Mouse (Mus musculus) activated CD4-positive, CD25-positive, alpha-beta regulatory T cell, adult 4 months (primary cell): ENCODE measurements around the gene Gm4763. TPM values are rescaled to one million over a fixed set of nuclear protein-coding genes. Genes with fewer than 3 reads are reported as not detected.
"Not testable (repeated sequence)": the region's sequence is repeated elsewhere in the genome, so short reads cannot be mapped to it uniquely, and the experiment has no call there.

ENCODE experiments used
- ATAC-seq: one replicate; pipeline ENCODE4 v1.8.0; 2017
- polyA plus RNA-seq, 2 experiments: library from polyadenylated mRNA; unstranded; fragments of 100-300 nt; shearing (Covaris generic); gene quantifications; one replicate each; pipeline ENCODE4 v1.2.1; 2017

Gm4763 gene
- polyA plus RNA-seq: not detected

DNA sequence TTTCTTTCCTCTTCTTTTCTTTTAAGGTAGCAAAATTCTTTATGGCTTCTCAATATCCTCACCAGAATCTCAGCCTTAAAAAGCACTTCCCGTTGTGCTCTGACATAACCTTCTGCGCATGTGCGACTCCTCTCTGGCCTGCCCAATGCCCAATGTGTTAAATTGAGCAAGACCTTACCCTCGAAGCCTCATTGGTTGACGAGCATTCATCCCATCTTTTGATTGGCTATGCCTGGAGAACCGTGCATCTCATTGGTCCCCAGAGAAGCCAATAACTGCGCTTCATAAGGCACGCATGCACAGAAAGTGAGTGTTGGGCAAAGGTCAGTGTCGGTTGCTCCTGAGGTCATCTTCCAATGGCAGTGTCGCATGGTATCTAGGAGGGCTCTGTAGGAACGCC, at the start of gene Gm4763:
Gene Gm4763 (minus strand): TSS at position 101 of the 400 bp plus-strand sequence.
- ATAC-seq: not testable (repeated sequence)

DNA sequence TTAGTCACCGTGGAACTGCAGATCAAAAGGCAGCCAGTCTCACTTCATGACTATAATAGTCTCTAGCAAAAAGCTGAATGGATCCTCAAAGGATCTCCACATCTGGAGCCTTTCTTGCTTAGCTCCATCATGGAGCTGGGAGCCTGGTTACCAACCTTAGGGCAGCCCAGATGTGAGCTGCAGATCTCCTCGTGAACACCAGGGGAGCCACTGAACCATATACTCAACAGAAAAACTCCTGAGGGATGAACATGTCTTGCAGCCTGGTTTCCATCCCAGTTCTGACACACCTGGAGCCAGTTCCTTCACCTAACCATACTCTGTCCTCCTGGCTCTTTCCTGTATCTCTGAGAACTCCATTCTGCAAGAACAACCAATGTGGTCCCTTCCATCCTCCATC, 49.4 kb upstream of the Gm4763 start:
- ATAC-seq: no peak

DNA sequence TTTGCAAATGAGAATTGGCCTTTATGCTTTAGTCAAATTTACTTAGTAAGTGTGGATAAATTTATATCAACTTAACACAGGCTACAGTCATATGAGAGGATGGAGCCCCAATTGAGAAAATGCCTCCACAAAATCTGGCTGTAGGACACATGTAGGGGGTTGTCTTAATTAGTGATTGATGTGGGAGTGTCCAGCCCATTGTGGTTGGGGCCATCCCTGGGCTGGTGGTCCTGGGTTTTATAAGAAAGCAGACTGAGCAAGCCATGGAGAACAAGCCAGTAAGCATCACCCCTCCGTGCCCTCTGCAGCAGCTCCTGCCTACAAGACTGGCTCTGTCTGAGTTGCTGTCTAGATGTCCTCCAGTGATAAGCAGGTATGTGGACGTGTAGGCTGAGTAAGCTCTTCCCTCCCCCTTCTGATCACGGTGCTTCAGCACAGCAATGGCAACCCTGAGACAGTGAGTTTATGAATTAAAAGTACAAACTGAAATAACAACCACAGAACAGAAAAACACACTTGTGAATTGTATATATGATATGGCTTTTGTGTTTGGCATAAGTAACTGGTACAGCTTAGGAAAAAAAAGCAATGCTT, 47.3 kb upstream of the Gm4763 start:
- ATAC-seq: no peak

DNA sequence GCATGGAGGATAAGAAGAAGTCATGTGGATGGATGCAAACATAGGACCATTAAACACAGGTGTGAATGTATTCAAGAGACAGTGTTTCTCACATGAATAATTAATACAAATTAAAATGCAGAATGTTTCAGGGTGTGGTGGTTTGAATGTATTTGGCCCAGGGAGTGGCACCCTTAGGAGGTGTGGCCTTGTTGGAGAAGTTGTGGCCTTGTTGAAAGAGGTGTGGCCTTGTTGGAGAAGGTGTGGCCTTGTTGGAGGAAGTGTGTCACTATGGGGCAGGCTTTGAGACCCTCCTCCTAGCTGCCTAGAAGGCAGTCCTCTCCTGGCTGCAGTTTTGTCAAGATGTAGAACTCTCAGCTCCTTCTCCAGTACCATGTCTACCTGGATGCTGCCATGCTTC, 44.7 kb upstream of the Gm4763 start:
- ATAC-seq: no peak

DNA sequence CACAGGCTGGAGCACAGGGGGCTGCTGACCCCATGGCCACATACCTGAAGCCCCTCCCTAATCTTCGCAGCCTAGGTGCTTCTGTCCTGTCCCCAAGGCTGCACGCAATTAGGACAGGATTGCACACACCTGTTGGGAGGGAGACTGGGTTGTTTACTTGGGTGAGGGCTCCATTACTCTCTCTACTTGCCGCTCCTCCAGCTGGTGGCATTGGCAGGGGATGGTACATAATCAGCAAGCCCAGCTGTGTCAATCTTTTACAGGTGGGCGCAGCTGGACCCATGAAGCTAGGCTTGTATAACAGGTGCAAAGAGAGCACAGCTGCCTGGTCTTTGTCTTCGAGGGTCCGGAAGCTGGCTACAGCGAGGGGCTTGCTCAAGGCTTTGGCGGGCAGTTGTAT, 35.9 kb upstream of the Gm4763 start:
- no peak for ATAC-seq

DNA sequence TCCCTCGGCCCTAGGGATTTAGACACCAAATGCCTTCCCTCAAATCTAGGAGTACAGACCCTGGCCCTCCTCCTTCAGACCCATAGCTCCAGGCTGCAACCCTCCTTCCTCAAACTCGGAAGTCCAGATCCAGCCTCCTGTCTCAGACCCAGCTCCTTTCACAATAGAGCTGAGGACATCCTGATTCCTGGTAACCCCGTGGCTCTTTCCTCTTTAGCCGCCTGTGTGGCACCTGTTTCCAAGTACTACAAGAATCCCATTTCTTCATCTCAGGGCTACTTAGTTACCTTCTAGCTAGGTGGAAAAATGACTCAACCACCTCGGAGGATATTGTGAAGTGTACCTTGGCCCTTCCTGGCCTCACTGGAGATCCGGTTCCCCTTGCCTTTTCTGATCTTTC, 34.5 kb upstream of the Gm4763 start:
- no peak for ATAC-seq

DNA sequence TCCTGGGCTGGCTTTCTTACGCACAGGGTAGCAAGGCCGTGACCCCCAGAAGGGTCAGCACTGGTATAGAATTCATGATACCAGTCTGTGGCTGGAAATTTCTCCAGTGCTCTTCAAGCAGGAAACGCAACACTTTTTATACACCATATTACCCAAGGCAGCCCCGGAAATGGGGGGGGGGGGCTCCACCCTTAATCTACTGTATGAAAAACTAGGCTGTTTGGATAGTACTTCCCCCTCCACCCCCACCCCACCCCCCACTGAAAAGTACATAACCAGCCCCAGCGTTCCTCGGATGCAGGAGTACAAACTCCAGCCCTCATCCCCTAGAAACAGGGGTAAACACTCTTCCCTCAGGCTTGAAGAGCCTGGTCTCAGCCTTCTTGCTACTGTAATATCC, 33.5 kb upstream of the Gm4763 start, which contains the start of gene Cd177:
Gene Cd177 (minus strand): TSS at position 101 of the 400 bp plus-strand sequence.
- no peak for ATAC-seq

DNA sequence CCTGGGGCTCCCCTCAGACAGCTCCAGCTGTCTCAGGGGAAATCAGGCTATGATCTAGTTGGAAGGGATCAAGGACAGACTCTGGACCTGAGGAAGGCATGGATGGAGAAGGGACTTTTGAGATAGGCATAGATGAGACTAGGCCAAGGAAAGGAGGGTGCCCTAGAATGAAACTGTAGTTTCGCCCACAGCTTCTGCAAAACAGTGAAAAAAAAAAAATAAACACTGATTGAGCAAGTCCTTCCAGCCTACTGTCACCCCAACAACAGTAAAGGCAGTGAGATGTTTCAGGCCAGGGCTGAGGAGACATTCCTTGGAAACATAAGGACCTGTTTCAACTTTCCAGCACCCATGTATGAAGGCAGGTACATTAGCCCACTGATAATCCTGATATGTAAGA, 31.8 kb upstream of the Gm4763 start:
- ATAC-seq: no peak

DNA sequence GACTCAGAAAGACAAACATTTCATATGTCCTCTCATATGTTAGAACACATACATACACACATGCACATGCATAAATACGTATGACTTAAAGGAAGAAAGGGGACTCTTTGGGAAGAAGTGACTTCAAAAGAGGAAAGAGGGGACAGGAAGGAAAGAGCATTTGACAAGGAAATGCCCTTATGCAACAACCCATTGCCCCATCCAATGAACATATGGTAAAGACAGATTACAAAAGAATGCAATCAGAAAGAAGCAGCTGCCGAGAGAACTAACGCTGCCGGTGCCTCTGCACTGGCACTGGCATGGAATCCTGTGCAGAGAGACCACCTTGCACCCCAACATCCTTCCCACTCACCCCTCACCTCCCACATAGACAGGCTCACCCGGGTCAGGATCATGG, 26.8 kb upstream of the Gm4763 start:
- ATAC-seq: no peak

DNA sequence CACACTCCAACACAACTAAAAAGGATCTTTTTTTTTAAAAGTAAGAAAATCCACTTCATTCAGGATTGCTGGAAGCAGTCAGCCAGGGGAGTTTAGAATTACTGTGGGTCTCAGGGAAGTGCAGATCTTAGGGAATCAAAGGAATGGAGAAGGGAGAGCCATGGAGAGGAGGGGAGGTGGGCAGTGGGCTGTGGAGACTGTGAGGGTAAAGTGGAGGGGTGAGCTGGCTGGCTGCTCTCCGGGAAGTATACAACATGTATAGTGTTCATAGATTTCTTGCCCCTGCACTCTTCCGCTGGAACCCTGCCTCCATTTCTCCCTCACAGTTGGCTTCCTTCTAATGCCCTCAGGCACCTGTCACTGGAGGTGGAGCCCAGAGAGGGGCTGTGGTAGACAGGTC, 24.9 kb upstream of the Gm4763 start:
- ATAC-seq: no peak

DNA sequence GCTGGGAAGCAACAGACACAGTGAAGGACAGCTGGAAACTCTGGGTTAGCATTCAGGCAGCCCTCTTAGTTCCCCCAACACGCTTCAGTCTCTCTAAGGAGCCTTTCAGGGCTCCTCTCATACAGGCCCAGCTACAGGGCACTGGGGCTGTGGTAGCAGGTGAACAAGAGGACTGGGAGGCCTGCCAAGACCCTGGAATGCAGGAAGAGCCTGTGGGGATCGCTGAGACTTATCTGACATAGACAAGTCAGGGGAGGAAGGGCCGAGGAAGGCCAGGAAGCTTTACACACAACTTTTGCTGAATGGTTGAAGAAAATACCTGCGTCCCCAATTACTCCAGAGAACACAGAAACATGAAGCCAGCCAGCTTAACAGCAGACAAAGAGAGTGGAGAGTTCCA, 24.0 kb upstream of the Gm4763 start:
- ATAC-seq: no peak

DNA sequence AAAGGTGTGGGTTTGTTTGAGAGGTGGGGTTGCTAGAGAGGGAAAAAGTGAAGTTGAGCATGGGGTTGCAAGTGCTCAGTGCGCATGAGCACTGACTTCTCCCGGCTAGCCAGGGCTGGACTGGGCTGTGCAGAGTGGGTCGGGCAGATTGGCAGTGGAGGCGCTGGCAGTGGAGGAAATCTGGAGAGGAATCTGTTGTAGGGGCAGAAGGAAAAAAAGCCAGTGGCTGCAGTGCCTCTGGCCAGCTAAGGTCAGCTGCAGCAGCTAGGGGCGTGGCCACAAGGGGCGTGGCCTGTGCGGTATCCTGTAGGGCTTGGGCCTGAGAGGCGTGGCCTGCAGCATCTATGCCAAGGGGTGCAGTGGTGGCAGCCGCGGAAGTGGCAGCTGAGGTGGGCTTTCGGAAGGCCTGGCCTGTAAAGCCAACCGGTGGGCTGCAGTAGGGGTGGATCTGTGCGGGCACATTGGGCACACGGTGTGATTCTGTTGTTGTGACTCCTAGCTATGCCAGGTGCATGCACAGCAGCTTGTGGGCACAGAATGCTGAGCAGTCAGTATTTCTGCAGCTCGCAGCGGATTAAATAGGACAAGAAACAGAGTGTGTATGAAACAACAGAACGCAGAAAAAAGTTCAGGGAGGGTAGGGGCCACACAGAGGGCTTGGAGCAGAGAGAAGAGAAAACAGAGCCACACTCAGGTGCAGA, 9.4 kb upstream of the Gm4763 start:
- no peak for ATAC-seq

DNA sequence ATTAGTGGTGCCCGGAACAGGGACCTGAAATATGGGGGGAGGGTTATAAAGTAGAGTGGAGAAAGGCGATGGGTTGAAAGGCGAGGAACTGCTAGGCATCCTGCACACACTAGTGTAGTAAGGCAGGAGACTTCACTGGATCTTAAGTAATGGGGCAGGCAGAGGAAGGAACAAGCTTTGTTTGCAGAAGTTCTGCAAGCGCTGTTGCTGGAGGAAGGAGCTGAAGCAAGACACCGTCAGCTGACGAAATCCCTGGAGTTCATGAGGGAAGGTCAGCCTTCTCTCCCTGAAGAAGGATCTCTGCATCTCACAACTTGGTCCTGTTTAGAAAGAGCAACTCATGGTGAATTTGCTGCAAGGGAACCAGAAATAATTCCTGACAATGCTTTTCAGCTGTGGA, 11.7 kb downstream of the Gm4763 start:
- ATAC-seq: no peak

DNA sequence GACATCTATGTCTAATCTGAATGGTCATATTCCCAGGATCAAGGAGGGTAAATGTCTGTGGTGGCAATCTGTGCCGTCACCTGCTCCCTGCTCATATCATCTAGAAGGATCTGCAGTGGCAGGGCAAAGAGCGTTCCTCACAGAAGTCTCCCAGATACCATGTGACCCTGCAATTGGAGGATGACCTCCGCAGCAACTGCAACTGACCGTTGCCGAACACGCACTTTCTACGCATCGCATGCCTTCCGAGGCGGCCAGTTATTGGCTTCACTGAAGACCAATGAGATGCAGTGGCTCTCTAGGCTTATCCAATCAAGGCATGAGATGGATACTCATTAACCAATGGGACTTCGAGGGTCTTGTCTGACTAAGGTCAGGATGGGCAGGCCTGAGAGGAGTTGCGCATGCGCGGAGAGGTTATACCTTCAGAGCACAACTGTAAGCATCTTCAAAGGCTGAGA, 17.8 kb downstream of the Gm4763 start, which contains the start of gene BC049730:
Gene BC049730 (plus strand): TSS at position 411 of the 461 bp plus-strand sequence.
- ATAC-seq: no peak

DNA sequence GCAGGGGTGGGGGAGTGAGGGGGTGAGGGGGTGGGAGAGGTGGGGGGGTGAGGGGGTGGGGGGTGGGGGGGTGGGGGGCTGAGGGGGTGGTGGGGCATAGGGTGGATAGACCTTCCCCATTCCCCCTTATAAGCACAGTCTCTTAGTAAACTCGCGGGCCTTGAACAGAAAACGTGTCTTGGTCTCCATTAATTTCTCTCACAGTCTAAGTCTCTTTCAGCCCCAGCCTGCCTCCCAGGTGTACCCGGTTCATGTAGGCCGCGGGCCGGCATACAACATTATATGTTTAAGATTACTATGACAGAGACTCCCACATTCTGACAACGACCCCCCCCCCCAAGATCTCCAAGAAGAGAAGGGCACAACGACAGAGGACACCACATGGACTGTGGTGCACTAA, 23.9 kb downstream of the Gm4763 start:
- ATAC-seq: not testable (repeated sequence)

DNA sequence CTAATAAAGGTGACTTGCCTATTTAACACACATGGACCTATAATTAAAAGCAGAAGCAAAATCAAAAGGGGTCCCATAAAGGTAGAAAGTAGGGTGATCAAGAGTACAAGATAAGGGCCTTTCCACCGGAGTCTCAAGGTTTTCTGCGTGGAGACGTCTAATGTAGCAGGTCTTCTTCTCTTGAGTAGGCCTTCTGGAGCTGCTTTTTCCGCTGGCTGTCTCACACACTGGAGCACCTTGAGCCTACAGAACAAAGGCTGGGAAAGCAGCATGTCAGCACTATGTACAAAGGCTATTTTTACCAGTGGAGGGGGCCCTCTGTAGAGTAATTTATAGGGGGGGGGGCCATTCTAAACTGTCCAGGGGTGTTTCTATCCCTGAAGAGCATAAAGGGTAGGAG, 28.8 kb downstream of the Gm4763 start:
- ATAC-seq: not testable (repeated sequence)

DNA sequence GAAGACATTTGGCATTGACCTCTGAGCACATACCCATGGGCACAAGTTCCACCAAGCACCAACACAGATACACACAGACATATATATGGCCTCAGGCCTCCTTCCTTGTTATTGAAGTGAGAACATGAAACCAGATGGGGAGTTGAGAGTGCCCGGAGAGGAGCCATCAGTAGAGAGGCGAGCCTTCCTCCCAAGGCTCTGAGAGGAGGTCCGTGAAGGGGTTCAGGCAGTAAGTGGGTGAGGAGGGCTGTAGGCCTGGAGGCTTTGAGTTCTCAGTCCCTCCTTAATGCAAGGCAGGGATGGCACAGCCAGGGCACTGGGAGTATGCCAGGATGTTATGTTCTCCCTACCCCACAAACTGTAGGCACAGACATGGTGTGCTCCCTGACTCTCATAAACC, 34.0 kb downstream of the Gm4763 start:
- not testable (repeated sequence) for ATAC-seq

DNA sequence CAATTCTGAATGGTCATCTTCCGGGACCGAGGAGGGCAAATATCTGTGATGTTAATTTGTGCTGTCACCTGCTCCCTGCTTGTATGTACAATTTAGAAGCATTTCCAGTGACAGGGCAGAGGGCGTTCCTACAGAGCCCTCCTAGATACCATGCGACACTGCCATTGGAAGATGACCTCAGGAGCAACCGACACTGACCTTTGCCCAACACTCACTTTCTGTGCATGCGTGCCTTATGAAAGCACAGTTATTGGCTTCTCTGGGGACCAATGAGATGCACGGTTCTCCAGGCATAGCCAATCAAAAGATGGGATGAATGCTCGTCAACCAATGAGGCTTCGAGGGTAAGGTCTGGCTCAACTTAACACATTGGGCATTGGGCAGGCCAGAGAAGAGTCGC, 39.2 kb downstream of the Gm4763 start:
- not testable (repeated sequence) for ATAC-seq

DNA sequence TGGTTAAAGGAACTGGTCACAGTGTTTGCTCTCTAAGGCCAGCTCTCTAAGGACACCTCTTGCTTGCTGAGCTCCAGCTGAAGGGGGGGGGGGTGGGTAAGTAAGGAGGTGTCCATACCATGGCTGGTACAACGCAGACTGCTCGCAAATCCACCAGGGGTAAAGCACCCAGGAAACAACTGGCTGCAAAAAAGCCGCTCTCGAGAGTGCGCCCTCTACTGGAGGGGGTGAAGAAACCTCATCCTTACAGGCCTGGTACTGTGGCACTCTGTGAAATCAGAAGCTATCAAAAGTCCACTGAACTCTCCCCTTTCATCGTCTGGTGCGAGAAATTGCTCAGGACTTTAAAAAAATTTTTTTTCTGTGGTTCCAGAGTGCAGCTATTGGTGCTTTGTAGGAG, 42.6 kb downstream of the Gm4763 start:
- not testable (repeated sequence) for ATAC-seq

DNA sequence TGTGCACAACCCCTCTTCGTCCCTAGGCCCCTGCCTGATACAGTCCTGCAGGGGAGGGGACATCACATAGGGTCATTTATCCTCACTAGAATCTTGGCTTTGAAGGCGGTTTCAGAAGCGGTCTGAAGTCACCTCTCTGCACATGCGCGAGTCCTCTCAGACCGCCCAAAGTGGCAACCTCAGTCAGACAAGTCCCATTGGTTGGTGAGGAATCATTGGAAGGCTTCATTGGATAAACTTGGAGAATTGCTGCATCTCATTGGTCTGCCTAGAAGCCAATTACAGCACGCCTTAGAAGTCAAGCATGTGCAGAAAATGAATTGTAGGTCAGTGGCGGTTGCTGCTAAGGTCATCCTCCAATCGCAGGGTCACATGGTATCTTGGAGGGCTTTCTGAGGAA, 50.1 kb downstream of the Gm4763 start, which contains the start of gene Tex101:
Gene Tex101 (minus strand): TSS at position 101 of the 400 bp plus-strand sequence.
- no peak for ATAC-seq

DNA sequence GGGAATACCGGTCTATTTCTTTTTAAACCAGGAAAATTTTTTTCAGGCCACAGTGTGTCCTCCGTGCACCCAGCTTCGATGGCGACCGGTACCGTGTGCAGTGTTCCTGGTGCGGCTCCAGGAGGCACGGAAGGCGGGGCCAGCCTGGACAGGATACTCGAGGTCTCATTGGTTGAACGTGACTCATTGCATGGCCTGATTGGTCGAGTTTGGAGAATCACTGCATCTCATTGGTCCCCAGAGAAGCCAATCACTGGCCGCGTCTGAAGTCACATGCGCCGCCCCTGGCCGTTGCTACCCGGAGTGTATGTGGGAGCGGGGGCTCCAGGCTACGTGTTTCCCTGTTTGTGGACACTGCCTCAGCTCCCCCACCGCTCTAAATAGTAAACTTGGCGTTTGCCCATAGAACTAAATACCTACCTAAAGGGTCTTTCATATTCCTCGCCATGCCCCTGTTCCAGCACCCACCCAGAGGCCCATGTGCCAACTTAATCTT, 54.7 kb downstream of the Gm4763 start:
- ATAC-seq: no peak
